Mouse (Mus musculus) 416B (cell line): ENCODE data around the gene Gpr33.

Experiments used
- DNase-seq: peaks from one replicate; pipeline ENCODE4 v3.0.0; 2011; ENCODE audit warnings: low read depth

Gpr33 gene

GRCm38 (mm10) chr12:51985163-51985748 is 42.6 kb downstream of the Gpr33 start:
- DNase-seq: peak; percentile 78

DNA sequence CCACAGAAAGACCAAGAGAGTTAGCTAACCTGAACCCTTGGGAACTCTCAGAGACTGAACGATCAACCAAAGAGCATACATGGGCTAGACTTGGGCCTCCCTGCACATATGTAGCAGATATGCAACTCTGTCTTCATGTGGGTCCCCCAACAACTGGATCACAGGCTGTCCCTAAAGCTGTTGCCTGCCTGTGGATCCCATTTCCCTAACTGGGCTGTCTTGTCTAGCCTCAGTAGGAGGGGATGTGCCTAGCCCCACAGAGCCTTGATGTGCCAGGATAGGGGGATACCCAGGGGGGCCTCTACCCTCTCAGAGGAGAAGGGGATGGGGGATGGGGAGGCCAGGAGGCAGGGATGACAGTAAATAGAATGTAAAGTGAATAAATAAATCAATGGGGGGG is 44.2 kb downstream of the Gpr33 start:
- DNase-seq: no peak

DNA sequence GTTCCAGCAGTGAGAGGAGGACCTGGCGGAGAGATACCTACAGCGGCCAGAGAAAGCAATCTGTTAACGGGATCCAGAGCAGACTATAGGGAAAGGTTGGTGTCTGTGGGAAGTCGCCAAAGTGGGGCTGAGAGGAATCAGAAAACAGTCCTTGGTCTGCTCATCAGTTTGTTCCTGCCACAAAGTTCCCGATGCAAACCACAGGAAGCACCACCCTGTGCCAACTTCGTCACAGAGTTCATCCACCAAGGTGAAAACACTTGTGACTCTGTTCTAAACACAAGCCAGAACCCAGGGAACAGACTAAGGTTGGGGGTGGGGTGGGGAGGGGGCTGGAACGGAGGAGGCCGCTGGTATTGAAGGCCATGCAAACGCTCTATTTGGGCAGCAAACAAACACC is 51.3 kb downstream of the Gpr33 start:
- peak; percentile 51 for DNase-seq

GRCm38 (mm10) chr12:51974381-51974780 is 53.5 kb downstream of the Gpr33 start:
- no peak for DNase-seq
